Mouse (Mus musculus) regulatory T cell (primary cell): ENCODE results near the gene Ocln.

Experiments
- in situ Hi-C: fragments of 300-600 bp; cut with MboI, MseI; formaldehyde crosslinking; loops from one replicate; pipeline ENCODE4 v1.15.1; 2025; ENCODE audit warnings: high pct_unique_total_duplicates

The Ocln gene

GRCm38 (mm10) chr13:100544220-100544662 is 8.3 kb downstream of the Ocln start:
- in situ Hi-C loops = no loop called here

DNA sequence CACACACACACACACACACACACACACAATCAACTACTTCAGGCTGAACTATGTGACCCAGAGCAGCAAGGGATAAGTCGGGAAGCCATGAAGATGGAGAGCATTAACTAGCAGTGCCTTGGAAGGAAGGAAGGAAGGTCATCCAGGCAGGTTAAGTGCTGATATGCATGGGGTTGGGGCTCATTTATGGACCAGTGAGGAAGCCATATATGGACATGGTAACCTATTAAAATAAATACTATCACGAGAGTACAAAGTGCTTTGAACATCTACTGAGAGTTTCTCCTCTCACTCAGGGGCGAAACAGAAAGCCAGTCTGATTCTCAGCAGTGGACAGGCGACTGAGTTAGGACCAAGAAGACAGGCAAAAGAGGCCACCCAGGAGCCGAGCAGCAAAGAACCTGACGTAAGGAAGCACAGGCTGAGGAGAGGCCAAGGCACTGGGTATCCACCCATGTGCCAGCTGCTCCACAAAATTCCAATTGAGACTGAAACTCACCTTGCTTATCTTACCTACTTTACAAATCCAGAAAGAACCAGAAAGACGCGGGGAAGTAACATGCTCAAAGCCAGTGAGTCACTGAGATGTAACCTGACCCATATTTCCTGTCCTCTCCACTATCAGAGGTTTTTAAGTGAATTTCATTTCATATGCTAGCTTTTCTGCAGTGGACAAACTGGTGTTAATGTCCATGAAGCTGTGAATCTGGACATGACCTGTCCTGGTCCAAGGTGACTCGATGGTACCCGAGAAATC is 9.3 kb downstream of the Ocln start:
- in situ Hi-C loops = no loop called here

- in situ Hi-C loops = no loop called here
Measured at GRCm38 (mm10) chr13:100536149-100536548, 16.4 kb downstream of the Ocln start.

DNA sequence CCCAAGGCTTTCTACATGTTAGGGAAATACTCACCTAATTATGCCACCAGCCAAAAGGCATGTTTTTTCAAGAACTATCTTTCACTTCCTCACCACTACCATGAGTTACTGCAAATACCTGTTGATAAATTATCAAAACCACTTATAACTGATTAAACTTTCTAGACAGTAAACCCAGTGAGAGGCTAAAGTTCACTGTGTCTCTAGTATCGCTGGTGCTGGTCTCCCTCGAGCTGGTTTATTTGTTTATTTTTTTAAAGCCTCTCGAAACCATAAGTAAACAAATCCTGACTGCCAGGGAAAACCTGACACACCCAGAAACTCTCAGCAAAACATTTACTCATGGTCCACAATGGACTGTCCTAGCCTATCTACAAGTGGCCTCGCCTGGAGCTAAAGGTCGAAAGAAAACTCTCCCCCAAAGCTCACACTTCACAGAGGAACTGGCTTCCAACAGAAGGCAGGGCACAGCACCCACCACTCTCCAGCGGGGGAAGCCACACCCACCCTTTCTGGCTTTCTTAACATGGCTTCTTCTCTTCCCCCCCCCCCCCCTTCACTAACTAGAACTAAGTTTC is 19.6 kb downstream of the Ocln start:
- in situ Hi-C loops = no loop called here

DNA sequence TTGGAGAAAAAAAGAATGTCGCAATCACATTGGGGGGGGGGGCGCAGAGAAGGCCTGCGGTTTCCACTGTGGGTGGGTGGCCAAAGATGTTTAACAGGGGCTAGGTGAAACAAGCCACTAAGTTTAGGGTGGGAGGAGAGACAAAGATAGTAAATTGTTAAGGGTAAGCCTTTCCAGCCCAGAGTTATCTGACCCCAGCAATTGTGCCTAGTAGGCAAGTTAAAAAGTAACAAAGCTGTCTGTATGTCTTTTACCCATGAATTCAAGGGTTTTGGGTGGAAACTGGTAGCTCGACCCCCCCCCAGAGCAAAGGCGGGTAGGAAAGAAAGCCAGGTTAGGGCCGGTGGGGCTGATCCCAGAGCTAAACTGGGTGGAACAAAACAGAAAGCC is 25.9 kb downstream of the Ocln start:
- in situ Hi-C loops = loop anchor here (5.0 kb wide), 1 partner anchor 104 kb away; no protein-coding TSS in a partner anchor

GRCm38 (mm10) chr13:100525935-100526648 is 26.4 kb downstream of the Ocln start:
- in situ Hi-C loops = loop anchor here (5.0 kb wide), 1 partner anchor 104 kb away; no protein-coding TSS in a partner anchor

DNA sequence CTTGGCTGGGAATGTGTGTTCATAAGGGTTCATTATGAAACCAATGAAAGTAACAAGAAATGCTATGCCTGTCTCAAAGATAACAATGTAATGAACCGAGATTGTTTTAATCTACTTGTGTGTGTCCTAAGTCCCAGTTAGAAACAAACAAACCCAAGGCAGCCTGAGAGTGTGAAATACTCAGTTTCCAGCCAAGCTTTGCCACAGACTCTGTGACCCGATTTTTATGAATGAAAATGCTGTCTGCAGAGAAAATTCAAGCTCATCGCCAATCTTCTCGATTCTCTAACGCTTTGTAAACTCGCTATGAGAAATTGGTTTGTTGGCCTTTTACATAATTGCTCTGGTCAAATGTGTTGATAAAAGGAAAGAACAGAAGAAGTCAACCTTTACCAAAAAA is 27.6 kb downstream of the Ocln start:
- in situ Hi-C loops = loop anchor here (5.0 kb wide), 1 partner anchor 103 kb away; no protein-coding TSS in a partner anchor

GRCm38 (mm10) chr13:100523698-100524097 is 28.8 kb downstream of the Ocln start:
- in situ Hi-C loops = no loop called here

DNA sequence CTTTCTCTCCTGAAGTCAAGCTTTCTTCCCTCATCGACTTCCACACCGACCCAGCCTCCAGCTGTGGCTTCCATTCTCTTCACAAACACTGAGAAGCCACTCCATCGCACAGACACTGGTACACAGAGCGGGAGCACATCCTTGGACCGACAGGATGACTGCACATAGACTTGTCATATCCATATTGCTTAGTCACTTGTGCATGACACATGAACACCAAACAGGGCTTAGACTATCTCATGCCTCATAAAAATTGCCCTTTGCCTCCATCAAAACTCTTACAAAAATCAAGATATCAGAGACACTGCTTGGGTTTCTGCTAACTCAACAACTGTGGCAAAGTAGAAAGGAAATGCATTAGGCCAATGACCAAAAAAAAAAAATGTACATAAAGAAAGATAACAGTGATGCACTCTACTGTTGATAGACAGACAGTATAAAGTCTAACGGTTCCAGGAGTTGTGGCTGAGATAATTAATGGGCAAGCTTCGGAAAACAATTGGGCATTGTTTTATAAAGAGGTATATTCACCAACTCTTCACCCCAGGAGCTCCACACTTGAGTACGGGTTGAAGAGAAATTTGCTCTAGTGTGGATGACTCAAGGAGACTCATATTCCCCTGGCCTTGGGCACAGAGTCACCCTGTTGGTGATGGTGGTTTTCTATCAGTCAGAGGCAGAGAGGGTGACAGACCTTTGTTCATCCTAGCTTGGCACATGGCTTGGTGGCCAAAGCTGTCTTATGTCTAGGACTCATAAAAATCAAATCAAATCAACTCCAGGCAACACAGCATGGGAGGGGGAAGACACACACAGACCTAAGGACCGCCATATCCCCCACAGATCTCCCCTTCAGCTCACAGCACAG is 30.6 kb downstream of the Ocln start:
- in situ Hi-C loops = no loop called here

GRCm38 (mm10) chr13:100519162-100519561 is 33.4 kb downstream of the Ocln start:
- in situ Hi-C loops = no loop called here

- in situ Hi-C loops = no loop called here
Measured at GRCm38 (mm10) chr13:100518191-100518590, 34.3 kb downstream of the Ocln start.

DNA sequence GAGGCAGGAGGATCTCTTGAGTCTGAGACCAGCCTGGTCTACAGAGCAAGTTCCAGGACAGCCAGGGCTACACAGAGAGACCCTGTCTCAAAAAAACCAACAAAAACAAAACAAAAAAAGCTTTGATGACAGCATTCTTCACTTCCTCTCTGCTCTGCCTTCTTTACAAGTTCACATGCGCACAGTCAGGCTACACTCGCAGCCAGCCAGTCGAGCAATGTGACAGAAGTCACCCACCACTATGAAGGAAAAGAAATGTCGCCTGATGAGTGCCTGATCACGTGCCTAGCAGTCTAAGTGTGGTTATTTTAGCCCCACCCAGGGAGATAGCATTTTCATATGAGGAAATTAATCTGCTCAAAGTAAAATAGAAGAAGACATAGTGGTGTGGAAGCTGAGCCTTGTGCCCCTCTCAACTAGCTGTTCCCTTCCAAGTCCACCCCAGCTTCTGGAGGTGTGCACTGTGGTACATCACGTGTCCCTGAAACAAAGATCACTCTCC is 34.8 kb downstream of the Ocln start:
- in situ Hi-C loops = no loop called here

DNA sequence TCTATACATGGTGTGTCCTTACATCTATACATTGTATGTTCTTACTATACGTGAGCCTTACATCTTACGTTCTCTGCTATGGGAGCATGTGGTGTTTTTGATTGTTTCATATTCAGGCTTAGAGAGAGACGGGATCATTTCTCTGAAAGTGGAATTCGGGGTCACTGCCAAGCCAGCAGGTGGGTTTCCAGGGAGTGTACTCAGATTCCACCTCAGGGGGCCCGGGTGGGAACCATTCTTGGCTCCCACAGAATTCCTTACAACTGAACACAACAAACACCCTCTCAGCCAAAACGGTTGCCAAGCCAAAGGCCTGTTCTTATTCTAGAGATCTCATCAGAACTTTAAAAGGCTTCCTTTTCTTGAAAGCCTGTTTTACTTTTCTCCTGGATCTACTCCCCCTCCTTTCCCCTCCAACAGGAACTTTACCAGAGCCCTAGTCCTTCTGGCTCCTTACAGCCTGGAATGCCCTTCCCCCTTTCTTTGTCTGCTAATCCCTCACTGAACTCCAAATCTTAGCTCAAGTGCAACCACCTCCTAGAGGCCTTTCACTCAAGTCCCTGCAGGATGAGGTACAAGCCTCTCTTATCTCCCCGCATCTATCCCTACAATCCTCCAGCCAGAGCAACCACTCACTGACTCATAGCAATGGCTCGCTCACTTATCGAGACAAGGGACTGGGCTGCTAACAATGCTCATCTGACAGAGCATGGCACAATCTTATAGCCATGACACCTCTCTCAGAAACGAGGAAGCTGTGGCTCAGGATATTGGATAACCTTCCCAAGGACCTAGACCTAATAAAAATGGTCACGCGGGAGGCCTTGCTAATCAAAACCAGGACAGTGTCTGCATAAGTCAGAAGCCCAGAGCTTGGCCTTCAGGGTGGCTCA is 36.1 kb downstream of the Ocln start:
- in situ Hi-C loops = no loop called here

GRCm38 (mm10) chr13:100512792-100513191 is 39.7 kb downstream of the Ocln start:
- in situ Hi-C loops = no loop called here

GRCm38 (mm10) chr13:100511860-100512364 is 40.6 kb downstream of the Ocln start:
- in situ Hi-C loops = no loop called here

GRCm38 (mm10) chr13:100511146-100511859 is 41.2 kb downstream of the Ocln start:
- in situ Hi-C loops = no loop called here

DNA sequence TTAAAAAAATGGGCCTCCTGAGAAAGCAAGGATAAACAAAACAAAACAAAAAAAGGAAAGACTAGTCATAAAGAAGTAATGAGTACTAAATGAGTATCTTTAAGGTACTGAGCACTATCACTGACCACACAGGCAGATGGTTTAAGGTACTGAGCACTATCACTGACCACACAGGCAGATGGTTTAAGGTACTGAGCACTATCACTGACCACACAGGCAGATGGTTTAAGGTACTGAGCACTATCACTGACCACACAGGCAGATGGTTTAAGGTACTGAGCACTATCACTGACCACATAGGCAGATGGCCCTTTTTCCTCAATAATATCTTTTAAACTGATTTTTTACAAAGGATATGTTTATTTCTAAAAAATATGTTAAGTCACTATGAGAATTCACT is 52.9 kb downstream of the Ocln start:
- in situ Hi-C loops = loop anchor here (25.0 kb wide), 1 partner anchor 1162 kb away; the partner anchor contains the start of genes Mrps27 and Ptcd2

GRCm38 (mm10) chr13:100495337-100495736 is 57.2 kb downstream of the Ocln start:
- in situ Hi-C loops = loop anchor here (25.0 kb wide), 1 partner anchor 1158 kb away; the partner anchor contains the start of genes Mrps27 and Ptcd2

GRCm38 (mm10) chr13:100494370-100494769 is 58.1 kb downstream of the Ocln start:
- in situ Hi-C loops = loop anchor here (25.0 kb wide), 1 partner anchor 1157 kb away; the partner anchor contains the start of genes Mrps27 and Ptcd2
